Mouse (Mus musculus) E14TG2a.4 (cell line): Measurements from ENCODE around the gene Mrpl4.

ENCODE experiments used
- CTCF ChIP-seq: conservative IDR thresholded peaks from 2 replicates; pipeline ENCODE4 v1.5.1; 2014; ENCODE audit warnings: low read length
- POU5F1 ChIP-seq: IDR thresholded peaks from 2 replicates; pipeline ENCODE4 v1.6.1; 2014; ENCODE audit warnings: low read length, borderline replicate concordance

DNA sequence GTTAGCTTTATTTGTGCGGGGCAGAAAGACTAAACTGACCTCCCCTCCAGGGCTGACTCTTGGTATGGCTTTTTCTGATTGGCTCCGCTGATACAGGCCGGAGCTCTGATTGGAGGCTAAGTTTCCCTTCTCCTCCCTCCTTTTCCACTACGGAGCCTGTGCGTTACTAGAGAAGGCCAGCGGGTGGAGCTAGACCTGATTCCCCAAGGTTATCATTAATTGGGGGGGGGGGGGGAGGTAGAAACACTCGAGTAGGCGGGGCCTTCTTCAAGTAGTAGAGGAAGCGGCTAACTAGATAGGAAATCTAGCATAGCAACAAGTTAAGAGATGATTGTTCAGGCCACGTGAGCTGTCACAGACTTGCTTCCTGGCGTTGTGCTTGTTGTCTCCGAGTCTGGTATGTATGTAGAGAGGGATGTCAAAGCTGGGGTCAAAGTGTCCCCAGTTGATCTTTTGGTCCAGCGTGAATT is 28.3 kb downstream of the Mrpl4 start:
- TF ChIP-seq POU5F1 (no peak), CTCF (peak; percentile 55)
